ENCODE assay signal across 9 mouse cellular contexts in the genomic region with DNA sequence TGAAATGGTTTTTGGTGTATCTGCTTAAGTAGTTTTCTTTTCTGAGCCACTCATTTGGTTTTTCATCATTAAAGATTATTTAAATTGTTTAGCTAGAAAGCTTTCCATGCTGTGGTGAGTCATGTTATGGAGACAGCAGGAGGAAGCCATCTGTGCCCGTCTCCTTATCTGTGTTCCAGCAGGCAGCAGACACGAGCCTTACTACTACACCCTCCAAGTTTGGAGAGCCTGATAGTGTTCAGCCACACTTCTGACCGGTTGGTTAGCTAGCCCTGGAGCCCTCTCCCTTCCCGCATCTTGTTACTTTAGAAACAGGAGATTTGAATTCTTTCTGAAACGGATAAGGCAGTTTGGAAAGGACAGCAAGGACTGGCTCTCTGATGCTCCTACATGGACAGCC. TPM values are rescaled to one million over a fixed set of nuclear protein-coding genes. Genes with fewer than 3 reads are reported as not detected.
A peak's percentile ranks its signal among the peaks of the same experiment; 100 is the strongest.
DNase-seq lines count a peak whose midpoint lies in the region; ATAC-seq lines count a peak whose summit lies in the region.
"Had no signal": no experiment of that assay in that cellular context is flagged by ENCODE, and none has a peak within 500 bp of the region (broad histone marks: within the 10 kb centered on the region; RNA-seq: fewer than 3 reads in every experiment).

No protein-coding gene starts in this region.

- no peak overlapping the region for H3K4me3 ChIP-seq in hindbrain, embryonic 11.5 days (ENCODE audit: low read depth, low read length)
- H3K4me3 ChIP-seq: neural tube, embryonic 13.5 days had no signal

- H3K27me3 ChIP-seq in hindbrain, embryonic 11.5 days (ENCODE audit: control insufficient read depth, insufficient read depth, low read length): no peaks in the 10 kb centered on the region
- H3K27me3 ChIP-seq: neural tube, embryonic 13.5 days had no signal

- no peaks in the 10 kb centered on the region for H3K36me3 ChIP-seq in hindbrain, embryonic 11.5 days (ENCODE audit: control insufficient read depth, insufficient read depth, low read length)
- H3K36me3 ChIP-seq: neural tube, embryonic 13.5 days had no signal

- no peak overlapping the region for H3K27ac ChIP-seq in hindbrain, embryonic 11.5 days (ENCODE audit: low read depth, low read length)
- H3K27ac ChIP-seq: neural tube, embryonic 13.5 days had no signal

- no peak overlapping the region for H3K9ac ChIP-seq in hindbrain, embryonic 11.5 days (ENCODE audit: low read depth, low read length)
- H3K9ac ChIP-seq: neural tube, embryonic 13.5 days had no signal

- no peaks in the 10 kb centered on the region for H3K9me3 ChIP-seq in hindbrain, embryonic 11.5 days (ENCODE audit: control insufficient read depth, low read length)
- H3K9me3 ChIP-seq: neural tube, embryonic 13.5 days had no signal

- H3K4me1 ChIP-seq in hindbrain, embryonic 11.5 days (replicated peaks; ENCODE audit: control insufficient read depth, insufficient read depth, low read length): no peaks in the 10 kb centered on the region
- H3K4me1 ChIP-seq: neural tube, embryonic 13.5 days had no signal

- no peak for ATAC-seq in hindbrain, embryonic 11.5 days (ENCODE audit: low FRiP score)
- ATAC-seq in monocyte, adult 5-6 weeks (replicated peaks; ENCODE audit: insufficient number of reproducible peaks, low FRiP score, low TSS enrichment, poor library complexity, severe bottlenecking): no peak

- 85% methylated on average over 5 of the region's 5 CpGs for WGBS in hindbrain, embryonic 11.5 days

- H3K4me2 ChIP-seq in hindbrain, embryonic 11.5 days (replicated peaks; ENCODE audit: low read depth, low read length): no peak overlapping the region
- H3K4me2 ChIP-seq: neural tube, embryonic 13.5 days had no signal

- peak; percentile 66 to 84 for DNase-seq in layer of hippocampus, adult 18-20 months (ENCODE audit: low spot score in 2 of 2)
- DNase-seq in layer of hippocampus, postnatal 25 days (ENCODE audit: extremely low spot score in 1 of 2, low spot score in 1 of 2): no peak
- peak; percentile 58 for DNase-seq in cerebellum, adult 8-10 months
- DNase-seq in layer of hippocampus, adult 8-10 months (ENCODE audit: low spot score in 2 of 2): peak; percentile 67 to 72
- DNase-seq in right cerebral cortex, postnatal 36 days (ENCODE audit: low spot score in 2 of 2): peak; percentile 49 to 66
- no peak for DNase-seq in hindbrain, embryonic 11.5 days (ENCODE audit: low spot score)
- no peak for DNase-seq in embryo, embryonic 11 days

RNA-seq across cellular contexts. Expression of gene Hectd4, which starts 16.2 kb away (rescaled TPM):
- total RNA-seq in layer of hippocampus, adult 18-20 months (2021): 100 to 1,000 TPM; 156 to 168 TPM
- total RNA-seq in layer of hippocampus, postnatal 25 days (2021): 100 to 1,000 TPM; 159 to 190 TPM
- 100 to 1,000 TPM; 147 to 191 (median 153) TPM for total RNA-seq in layer of hippocampus, adult 8-10 months (2022)
- 11.6 and 15.5 TPM in 2 replicates for polyA plus RNA-seq in hindbrain, embryonic 11.5 days (2014; fragmentation: Nextera tagmentation; extraction: Ambion mirVana)
- total RNA-seq in monocyte, adult 5-6 weeks (2017): 9.9 to 34.1 TPM (median 19.9 TPM) in 3 replicates

RNA-seq across cellular contexts. Expression of gene Rpl6, which starts 31.9 kb away (rescaled TPM):
- total RNA-seq in layer of hippocampus, adult 18-20 months (2021): 100 to 1,000 TPM; 493 to 505 TPM
- total RNA-seq in layer of hippocampus, postnatal 25 days (2021): 100 to 1,000 TPM; 433 to 489 TPM
- 100 to 1,000 TPM; 517 to 564 (median 525) TPM for total RNA-seq in layer of hippocampus, adult 8-10 months (2022)
- 619 and 657 TPM in 2 replicates for polyA plus RNA-seq in hindbrain, embryonic 11.5 days (2014; fragmentation: Nextera tagmentation; extraction: Ambion mirVana)
- total RNA-seq in monocyte, adult 5-6 weeks (2017): 599 to 801 TPM (median 613 TPM) in 3 replicates

RNA-seq across cellular contexts. Expression of gene Ptpn11, which starts 45.0 kb away (rescaled TPM):
- 100 to 1,000 TPM; 104 to 106 TPM for total RNA-seq in layer of hippocampus, adult 18-20 months (2021)
- total RNA-seq in layer of hippocampus, postnatal 25 days (2021): 10 to 100 TPM; 88.7 to 98.6 TPM
- 100 to 1,000 TPM in 2 of 4 experiments, 10 to 100 TPM in 2; 97.1 to 101 (median 99.7) TPM for total RNA-seq in layer of hippocampus, adult 8-10 months (2022)
- 25.0 and 32.4 TPM in 2 replicates for polyA plus RNA-seq in hindbrain, embryonic 11.5 days (2014; fragmentation: Nextera tagmentation; extraction: Ambion mirVana)
- total RNA-seq in monocyte, adult 5-6 weeks (2017): 59.8 to 88.9 TPM (median 78.3 TPM) in 3 replicates

Comparison
In these comparisons a context has a peak if more than half of its experiments do, and no peak if none do; other contexts are left out.
1. DNase-seq: peak in layer of hippocampus, adult 18-20 months (2 of 2), cerebellum, adult 8-10 months (single experiment), layer of hippocampus, adult 8-10 months (2 of 2) and right cerebral cortex, postnatal 36 days (2 of 2); none in layer of hippocampus, postnatal 25 days (0 of 2), hindbrain, embryonic 11.5 days (single experiment) and embryo, embryonic 11 days (single experiment).